ENCODE assay signal across 27 mouse cellular contexts in the genomic region with DNA sequence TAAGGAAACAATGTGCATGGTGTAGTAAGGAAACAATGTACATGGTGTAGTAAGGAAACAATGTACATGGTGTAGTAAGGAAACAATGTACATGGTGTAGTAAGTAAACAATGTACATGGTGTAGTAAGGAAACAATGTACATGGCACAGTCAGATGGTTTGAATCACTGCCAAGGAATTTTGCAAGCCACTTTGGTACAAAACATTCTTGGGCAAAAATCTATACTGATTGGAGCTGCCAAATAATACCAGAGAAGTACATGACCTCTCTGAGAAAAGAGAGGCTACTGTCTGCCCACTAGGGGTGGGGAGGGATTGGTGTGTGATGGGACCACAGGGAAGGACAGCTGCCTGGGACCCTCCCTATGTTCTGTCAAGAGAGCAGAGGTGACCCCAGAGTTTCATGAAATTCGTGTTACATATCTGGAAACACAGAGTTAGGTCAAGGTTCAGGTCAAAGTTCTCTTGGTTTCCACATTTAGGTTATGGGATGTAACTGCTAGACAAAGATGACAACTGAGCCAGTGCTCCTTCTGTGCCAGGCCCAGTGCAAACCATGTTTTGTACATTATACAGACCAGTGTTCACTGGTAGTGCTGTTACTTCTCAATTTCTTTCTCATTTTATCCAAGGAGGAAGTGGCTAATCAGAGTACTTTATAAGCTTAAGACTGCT. TPM values are rescaled to one million over a fixed set of nuclear protein-coding genes. Genes with fewer than 3 reads are reported as not detected.
A peak's percentile ranks its signal among the peaks of the same experiment; 100 is the strongest.
DNase-seq lines count a peak whose midpoint lies in the region; ATAC-seq lines count a peak whose summit lies in the region.
"Had no signal": no experiment of that assay in that cellular context is flagged by ENCODE, and none has a peak within 500 bp of the region (broad histone marks: within the 10 kb centered on the region; RNA-seq: fewer than 3 reads in every experiment).

No protein-coding gene starts in this region.

- 46% methylated on average over 1 of the region's 1 CpGs for WGBS in liver, embryonic 16.5 days (ENCODE audit: insufficient replicate concordance)
- WGBS in liver, embryonic 11.5 days: 17% methylated on average over 1 of the region's 1 CpGs
- WGBS in hindbrain, embryonic 12.5 days: 54% methylated on average over 1 of the region's 1 CpGs

- H3K4me3 ChIP-seq in liver, embryonic 16.5 days (ENCODE audit: low read depth, low read length): no peak overlapping the region
- H3K4me3 ChIP-seq in liver, embryonic 11.5 days (ENCODE audit: low read depth, low read length): no peak overlapping the region
- H3K4me3 ChIP-seq in hindbrain, embryonic 12.5 days: no peak overlapping the region
- H3K4me3 ChIP-seq: embryonic facial prominence, embryonic 12.5 days; embryonic facial prominence, embryonic 15.5 days; gastrocnemius, adult 2 months; heart, embryonic 12.5 days; heart, embryonic 15.5 days; hindbrain, embryonic 15.5 days had no signal

- H3K9me3 ChIP-seq in liver, embryonic 16.5 days (replicated peaks; ENCODE audit: control insufficient read depth, low read length): no peaks in the 10 kb centered on the region
- H3K9me3 ChIP-seq in liver, embryonic 11.5 days (ENCODE audit: control insufficient read depth, low read length): no peaks in the 10 kb centered on the region
- H3K9me3 ChIP-seq in hindbrain, embryonic 12.5 days (replicated peaks): no peaks in the 10 kb centered on the region
- H3K9me3 ChIP-seq: embryonic facial prominence, embryonic 12.5 days; embryonic facial prominence, embryonic 15.5 days; heart, embryonic 15.5 days; hindbrain, embryonic 15.5 days had no signal

- no peak overlapping the region for H3K27ac ChIP-seq in liver, embryonic 16.5 days (ENCODE audit: low read length)
- H3K27ac ChIP-seq in liver, embryonic 11.5 days (ENCODE audit: low read depth, low read length): no peak overlapping the region
- H3K27ac ChIP-seq in hindbrain, embryonic 12.5 days: no peak overlapping the region
- H3K27ac ChIP-seq: embryonic facial prominence, embryonic 12.5 days; embryonic facial prominence, embryonic 15.5 days; gastrocnemius, adult 2 months; heart, embryonic 15.5 days; hindbrain, embryonic 15.5 days had no signal

- H3K36me3 ChIP-seq in liver, embryonic 16.5 days (ENCODE audit: control insufficient read depth, insufficient read depth): no peaks in the 10 kb centered on the region
- H3K36me3 ChIP-seq in liver, embryonic 11.5 days (ENCODE audit: control insufficient read depth, insufficient read depth, low read length): no peaks in the 10 kb centered on the region
- H3K36me3 ChIP-seq in hindbrain, embryonic 12.5 days: peaks cover 21% of the 10 kb centered on the region

- intact Hi-C loops in heart, postnatal 14 days (cut with DNase I): no loop called here

- DNase-seq in heart, adult 11 months: peak; percentile 78
- DNase-seq in heart, postnatal 14 days: no peak
- no peak for DNase-seq in liver, embryonic 11.5 days (ENCODE audit: low spot score)
- DNase-seq in 3T3-L1 (ENCODE audit: low read depth, low spot score): peak; percentile 34
- peak; percentile 46 for DNase-seq in NIH3T3 (ENCODE audit: low read depth)
- no peak for DNase-seq in ovary, postnatal 14 days (ENCODE audit: low spot score)
- DNase-seq: adrenal gland, adult 8-10 months; adrenal gland, postnatal 25 days; B cell, adult 2 months; cerebellum, adult 11-12 months; cerebellum, adult 8-10 months; cerebellum, postnatal 10 days; cerebellum, postnatal 36 days; forebrain, postnatal 0 days; gastrocnemius, adult 2 months; gastrocnemius, postnatal 14 days; heart, adult 18-20 months; heart, postnatal 10 days; heart, postnatal 4 days had no signal

- peak; percentile 7; the same call in 1 of the 2 replicates for ATAC-seq in liver, embryonic 16.5 days (ENCODE audit: low read depth)
- ATAC-seq in liver, embryonic 11.5 days (replicated peaks; ENCODE audit: low FRiP score): no peak
- no peak for ATAC-seq in hindbrain, embryonic 12.5 days (ENCODE audit: low FRiP score)
- ATAC-seq: forebrain, embryonic 14.5 days; forebrain, postnatal 0 days had no signal

- no peaks in the 10 kb centered on the region for H3K4me1 ChIP-seq in liver, embryonic 16.5 days (ENCODE audit: control insufficient read depth, low read depth, low read length)
- H3K4me1 ChIP-seq in liver, embryonic 11.5 days (replicated peaks; ENCODE audit: control insufficient read depth, insufficient read depth, low read length): no peaks in the 10 kb centered on the region
- H3K4me1 ChIP-seq in hindbrain, embryonic 12.5 days: no peaks in the 10 kb centered on the region
- H3K4me1 ChIP-seq: embryonic facial prominence, embryonic 12.5 days; embryonic facial prominence, embryonic 15.5 days; hindbrain, embryonic 15.5 days had no signal

- no peaks in the 10 kb centered on the region for H3K27me3 ChIP-seq in liver, embryonic 16.5 days (ENCODE audit: control insufficient read depth, insufficient read depth, low read depth, low read length)
- no peaks in the 10 kb centered on the region for H3K27me3 ChIP-seq in liver, embryonic 11.5 days (replicated peaks; ENCODE audit: control insufficient read depth, insufficient read depth, low read length)
- no peaks in the 10 kb centered on the region for H3K27me3 ChIP-seq in hindbrain, embryonic 12.5 days
- H3K27me3 ChIP-seq: embryonic facial prominence, embryonic 12.5 days; embryonic facial prominence, embryonic 15.5 days; heart, embryonic 12.5 days; heart, embryonic 15.5 days; hindbrain, embryonic 15.5 days had no signal

- H3K4me2 ChIP-seq in liver, embryonic 16.5 days (ENCODE audit: low read depth, low read length): no peak overlapping the region
- H3K4me2 ChIP-seq in liver, embryonic 11.5 days: no peak overlapping the region
- H3K4me2 ChIP-seq in hindbrain, embryonic 12.5 days (replicated peaks): no peak overlapping the region
- H3K4me2 ChIP-seq: embryonic facial prominence, embryonic 12.5 days; embryonic facial prominence, embryonic 15.5 days; heart, embryonic 12.5 days; heart, embryonic 15.5 days; hindbrain, embryonic 15.5 days had no signal

- no peak overlapping the region for H3K9ac ChIP-seq in liver, embryonic 16.5 days (ENCODE audit: low read depth, low read length)
- no peak overlapping the region for H3K9ac ChIP-seq in liver, embryonic 11.5 days (ENCODE audit: low read depth, low read length)
- no peak overlapping the region for H3K9ac ChIP-seq in hindbrain, embryonic 12.5 days
- H3K9ac ChIP-seq: embryonic facial prominence, embryonic 12.5 days; embryonic facial prominence, embryonic 15.5 days; forebrain, postnatal 0 days; heart, embryonic 12.5 days; heart, embryonic 15.5 days; hindbrain, embryonic 15.5 days had no signal

RNA-seq across cellular contexts. Expression of a gene that starts 45.0 kb away (rescaled TPM):
- 10 to 100 TPM; 30.0 to 31.4 TPM for total RNA-seq in heart, postnatal 14 days (2021)
- 0.54 and 0.65 TPM in 2 replicates for polyA plus RNA-seq in liver, embryonic 16.5 days (2015; fragmentation: Nextera tagmentation; extraction: Ambion mirVana)
- polyA plus RNA-seq in liver, embryonic 11.5 days (2014; fragmentation: Nextera tagmentation; extraction: Ambion mirVana): 8.4 and 9.1 TPM in 2 replicates
- polyA plus RNA-seq in hindbrain, embryonic 12.5 days (2016; fragmentation: Nextera tagmentation; extraction: Ambion mirVana): 8.9 and 9.0 TPM in 2 replicates

RNA-seq across cellular contexts. Expression of a gene that starts 48.8 kb away (rescaled TPM):
- total RNA-seq in heart, postnatal 14 days (2021): 10 to 100 TPM; 28.7 to 30.1 TPM
- 23.8 and 24.6 TPM in 2 replicates for polyA plus RNA-seq in liver, embryonic 16.5 days (2015; fragmentation: Nextera tagmentation; extraction: Ambion mirVana)
- polyA plus RNA-seq in liver, embryonic 11.5 days (2014; fragmentation: Nextera tagmentation; extraction: Ambion mirVana): 21.5 and 26.8 TPM in 2 replicates
- polyA plus RNA-seq in hindbrain, embryonic 12.5 days (2016; fragmentation: Nextera tagmentation; extraction: Ambion mirVana): 42.9 and 44.7 TPM in 2 replicates

RNA-seq across cellular contexts. Expression of a gene that starts 49.4 kb away (rescaled TPM):
- 1 to 10 TPM; 4.0 to 6.1 TPM for total RNA-seq in heart, postnatal 14 days (2021)
- 1.4 TPM in 2 replicates for polyA plus RNA-seq in liver, embryonic 16.5 days (2015; fragmentation: Nextera tagmentation; extraction: Ambion mirVana)
- 1.0 and 1.5 TPM in 2 replicates for polyA plus RNA-seq in liver, embryonic 11.5 days (2014; fragmentation: Nextera tagmentation; extraction: Ambion mirVana)
- polyA plus RNA-seq in hindbrain, embryonic 12.5 days (2016; fragmentation: Nextera tagmentation; extraction: Ambion mirVana): 71.5 and 77.7 TPM in 2 replicates

Comparison
In these comparisons a context has a peak if more than half of its experiments do, and no peak if none do; other contexts are left out.
1. DNase-seq: peak in heart, adult 11 months (single experiment), 3T3-L1 (single experiment) and NIH3T3 (single experiment); none in heart, postnatal 14 days (0 of 2), liver, embryonic 11.5 days (single experiment) and ovary, postnatal 14 days (single experiment).
2. RNA of a gene that starts 49.4 kb away (polyA plus RNA-seq): 71.5 to 77.7 TPM in hindbrain, embryonic 12.5 days; 1.0 to 1.5 TPM in liver, embryonic 11.5 days and 1.4 TPM in liver, embryonic 16.5 days; every median in the first group is over 10 times any median in the second.